Mouse (Mus musculus): ENCODE data around the gene Gabrq.

Gabrq gene

DNA sequence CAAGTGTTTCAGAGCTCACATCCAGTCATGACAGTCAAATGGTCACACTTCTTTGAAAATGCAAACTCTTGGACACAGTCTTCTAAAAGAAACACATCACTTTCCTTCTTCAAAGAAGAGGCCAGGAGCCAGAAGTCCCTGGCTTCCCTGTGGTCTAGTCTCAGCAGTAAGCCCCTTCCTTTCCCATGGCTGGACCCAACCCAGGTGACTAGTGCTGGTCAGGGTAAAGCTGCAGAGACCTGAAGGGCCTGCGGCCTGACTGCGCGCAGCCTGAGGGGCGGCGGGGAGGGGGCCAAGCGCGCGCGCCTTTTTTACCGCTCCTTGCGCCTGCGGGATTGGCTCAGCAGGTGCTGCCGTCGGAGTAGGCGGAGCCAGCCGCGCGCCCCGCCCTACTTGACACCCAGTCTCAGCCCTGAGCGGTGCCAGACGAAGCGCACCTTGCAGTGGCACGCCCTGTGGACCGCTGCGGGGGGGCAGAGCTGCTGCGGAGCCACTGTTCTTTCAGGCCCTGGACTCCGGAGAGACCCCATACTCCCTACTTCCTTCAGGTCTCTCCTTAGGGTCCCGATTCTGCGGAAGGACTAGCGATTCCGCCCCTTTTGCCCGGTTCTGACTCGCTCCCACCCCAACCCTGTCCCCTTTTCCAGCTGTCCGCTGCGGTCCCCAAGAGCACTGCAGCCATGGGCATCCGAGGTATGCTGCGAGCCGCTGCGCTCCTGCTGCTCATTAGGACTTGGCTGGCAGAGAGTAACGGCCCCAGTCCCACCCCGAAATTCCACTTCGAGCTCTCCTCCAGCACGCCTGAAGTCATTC lies at the start of gene Gabrq:
TSS of gene Gabrq (plus strand) at position 403 of the 813 bp plus-strand sequence.
- DNase-seq = no peak

GRCm38 (mm10) chrX:72788773-72789557 lies 36.0 kb upstream of the Gabrq start:
- DNase-seq = no peak

DNA sequence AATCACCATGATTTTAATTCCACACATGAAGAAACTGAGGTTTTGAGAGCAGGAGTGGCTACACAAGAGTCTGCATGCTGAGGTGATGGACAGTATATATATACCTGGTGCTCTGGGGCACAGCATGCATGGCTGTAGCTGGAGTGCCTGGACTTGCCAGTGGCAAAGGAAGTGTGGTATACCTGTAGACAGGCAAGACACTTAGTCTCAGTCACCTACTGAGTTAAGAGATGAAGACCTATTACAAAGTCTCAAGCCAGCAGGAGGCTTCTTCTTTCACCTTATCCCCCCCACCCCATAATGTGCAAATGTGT lies 35.5 kb upstream of the Gabrq start:
- DNase-seq = no peak

- DNase-seq = peak; percentile 42
Observed at GRCm38 (mm10) chrX:72819594-72819993, 5.4 kb upstream of the Gabrq start.

DNA sequence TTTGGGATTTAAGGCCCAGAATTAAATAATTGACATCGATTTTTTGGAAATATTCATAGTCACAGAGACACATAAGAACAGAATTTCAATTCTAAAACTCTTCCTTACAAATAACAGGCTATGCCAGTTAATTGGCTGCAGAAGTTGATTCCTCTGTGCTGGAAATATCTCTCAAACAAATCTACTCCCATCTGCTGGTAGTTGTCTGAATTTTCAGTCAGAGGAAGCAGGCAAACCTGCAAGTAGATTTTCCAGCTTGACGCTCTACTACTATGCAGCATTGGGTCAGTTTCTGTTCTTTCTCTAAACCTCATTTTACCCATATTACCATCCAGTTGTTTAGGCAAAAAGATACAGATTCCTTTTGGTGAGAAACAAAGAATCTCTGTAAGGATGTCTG lies 1.7 kb upstream of the Gabrq start:
- DNase-seq = no peak

GRCm38 (mm10) chrX:72825589-72825905 lies 569 bp downstream of the Gabrq start:
- no peak for DNase-seq

Measured in cerebellum, adult 11 months (tissue).